Mouse (Mus musculus): ENCODE results near the gene Bmp4.

Gene Bmp4

GRCm38 (mm10) chr14:46390249-46390775 lies at the start of gene Bmp4:
TSS of gene Bmp4 (minus strand) at chr14:46390669.
- Histone ChIP-seq H3K4me3 (replicated peaks; ENCODE audit: low read length) (peak within 1 kb of the TSS; percentile 82), H3K27me3 (ENCODE audit: insufficient read depth, low read length) (peaks cover 17% of the 10 kb centered on the region), H3K36me3 (ENCODE audit: insufficient read depth, low read length) (peaks cover under 1% of the 10 kb centered on the region; the same call in 1 of the 2 replicates), H3K9me3 (ENCODE audit: low read length) (no peaks in the 10 kb centered on the region), H3K4me1 (replicated peaks; ENCODE audit: low read depth, low read length) (peaks cover 75% of the 10 kb centered on the region)
- TF ChIP-seq NANOG (IDR thresholded peaks at IDR 0.05; ENCODE audit: borderline replicate concordance, low read length) (no peak), POU5F1 (IDR thresholded peaks at IDR 0.05; ENCODE audit: borderline replicate concordance, low read length) (no peak), CTCF (conservative IDR thresholded peaks at IDR 0.05; ENCODE audit: low read length) (no peak)

DNA sequence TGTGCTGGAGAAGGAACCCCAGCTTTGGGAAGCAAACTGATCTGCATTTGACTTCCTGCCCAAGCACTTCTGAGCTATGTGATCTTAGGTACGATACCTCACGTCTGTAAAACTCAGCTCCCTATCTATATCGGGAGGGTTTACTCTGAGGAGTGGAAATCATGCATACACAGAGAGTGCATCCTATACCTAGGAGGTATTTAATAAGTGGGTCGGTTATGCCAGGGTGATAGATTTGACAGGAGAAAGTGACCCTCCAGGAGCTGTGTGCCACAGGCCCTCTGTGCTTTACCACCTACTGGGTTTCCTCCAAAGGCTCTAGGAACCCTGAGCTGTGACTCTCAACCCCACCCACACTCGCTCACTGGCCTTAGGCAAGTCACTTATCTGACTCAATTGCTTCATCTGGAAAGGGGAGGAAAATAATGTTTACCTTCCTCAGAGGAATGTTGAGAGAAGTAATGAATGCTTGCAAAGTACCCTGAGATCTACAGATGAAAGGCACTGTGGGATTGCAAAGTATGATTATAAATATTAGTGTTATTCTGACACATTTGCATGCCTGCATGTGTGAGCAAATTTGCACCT lies 49.1 kb upstream of the Bmp4 start:
- H3K4me1 ChIP-seq (replicated peaks; ENCODE audit: low read depth, low read length): peaks cover 8% of the 10 kb centered on the region
- no peaks in the 10 kb centered on the region for H3K36me3 ChIP-seq (ENCODE audit: insufficient read depth, low read length)
- H3K27me3 ChIP-seq (ENCODE audit: insufficient read depth, low read length): no peaks in the 10 kb centered on the region; the same call in 1 of the 2 replicates
- TF ChIP-seq POU5F1 (IDR thresholded peaks at IDR 0.05; ENCODE audit: borderline replicate concordance, low read length) (no peak), CTCF (conservative IDR thresholded peaks at IDR 0.05; ENCODE audit: low read length) (no peak), NANOG (IDR thresholded peaks at IDR 0.05; ENCODE audit: borderline replicate concordance, low read length) (no peak)
- H3K4me3 ChIP-seq (replicated peaks; ENCODE audit: low read length): no peak overlapping the region
- no peaks in the 10 kb centered on the region for H3K9me3 ChIP-seq (ENCODE audit: low read length)

- no peak for TF ChIP-seq NANOG (IDR thresholded peaks at IDR 0.05; ENCODE audit: borderline replicate concordance, low read length)
- TF ChIP-seq POU5F1 (IDR thresholded peaks at IDR 0.05; ENCODE audit: borderline replicate concordance, low read length): no peak
- Histone ChIP-seq H3K4me3 (replicated peaks; ENCODE audit: low read length) (no peak overlapping the region), H3K27me3 (ENCODE audit: insufficient read depth, low read length) (no peaks in the 10 kb centered on the region; the same call in 1 of the 2 replicates), H3K4me1 (replicated peaks; ENCODE audit: low read depth, low read length) (peaks cover 12% of the 10 kb centered on the region), H3K9me3 (ENCODE audit: low read length) (no peaks in the 10 kb centered on the region), H3K36me3 (ENCODE audit: insufficient read depth, low read length) (no peaks in the 10 kb centered on the region)
Measured at GRCm38 (mm10) chr14:46436471-46437090, 46.1 kb upstream of the Bmp4 start.

GRCm38 (mm10) chr14:46430231-46430630 lies 39.8 kb upstream of the Bmp4 start:
- no peaks in the 10 kb centered on the region for H3K27me3 ChIP-seq (ENCODE audit: insufficient read depth, low read length)
- H3K9me3 ChIP-seq (ENCODE audit: low read length): no peaks in the 10 kb centered on the region
- H3K36me3 ChIP-seq (ENCODE audit: insufficient read depth, low read length): no peaks in the 10 kb centered on the region
- no peak for TF ChIP-seq POU5F1 (IDR thresholded peaks at IDR 0.05; ENCODE audit: borderline replicate concordance, low read length)
- no peak for TF ChIP-seq NANOG (IDR thresholded peaks at IDR 0.05; ENCODE audit: borderline replicate concordance, low read length)
- no peak for TF ChIP-seq CTCF (conservative IDR thresholded peaks at IDR 0.05; ENCODE audit: low read length)
- H3K4me1 ChIP-seq (replicated peaks; ENCODE audit: low read depth, low read length): peaks cover 24% of the 10 kb centered on the region
- no peak overlapping the region for H3K4me3 ChIP-seq (replicated peaks; ENCODE audit: low read length)

DNA sequence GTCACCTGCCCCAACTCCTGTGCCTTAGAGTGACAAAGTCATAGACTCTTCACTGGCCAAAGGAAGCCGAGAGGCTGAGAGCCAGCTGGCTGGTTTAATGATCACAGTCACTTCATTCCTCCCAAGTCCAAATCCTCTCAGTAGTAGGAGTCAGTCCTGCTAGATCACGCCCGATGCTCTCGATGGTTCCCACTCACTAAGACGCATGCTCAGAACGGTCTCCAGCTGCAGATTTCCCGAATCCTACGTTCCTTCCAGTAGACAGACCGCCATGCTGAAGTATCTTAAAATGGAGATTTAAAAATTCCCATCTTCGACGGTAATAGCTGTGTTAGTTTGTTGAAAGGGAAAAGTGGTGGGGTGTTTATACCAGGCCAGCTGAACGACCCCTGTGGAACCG lies 36.8 kb upstream of the Bmp4 start:
- no peaks in the 10 kb centered on the region; the same call in 1 of the 2 replicates for H3K27me3 ChIP-seq (ENCODE audit: insufficient read depth, low read length)
- no peak for TF ChIP-seq CTCF (conservative IDR thresholded peaks at IDR 0.05; ENCODE audit: low read length)
- TF ChIP-seq NANOG (IDR thresholded peaks at IDR 0.05; ENCODE audit: borderline replicate concordance, low read length): no peak
- TF ChIP-seq POU5F1 (IDR thresholded peaks at IDR 0.05; ENCODE audit: borderline replicate concordance, low read length): no peak

GRCm38 (mm10) chr14:46421823-46422222 lies 31.4 kb upstream of the Bmp4 start:
- Histone ChIP-seq H3K27me3 (ENCODE audit: insufficient read depth, low read length) (peaks cover 2% of the 10 kb centered on the region; the same call in 1 of the 2 replicates), H3K36me3 (ENCODE audit: insufficient read depth, low read length) (no peaks in the 10 kb centered on the region), H3K9me3 (ENCODE audit: low read length) (no peaks in the 10 kb centered on the region), H3K4me1 (replicated peaks; ENCODE audit: low read depth, low read length) (peaks cover 37% of the 10 kb centered on the region), H3K4me3 (replicated peaks; ENCODE audit: low read length) (no peak overlapping the region)
- TF ChIP-seq CTCF (conservative IDR thresholded peaks at IDR 0.05; ENCODE audit: low read length): no peak
- no peak for TF ChIP-seq NANOG (IDR thresholded peaks at IDR 0.05; ENCODE audit: borderline replicate concordance, low read length)

More for the DNA sequence above, 36.8 kb upstream of the Bmp4 start:
- H3K4me3 ChIP-seq (replicated peaks; ENCODE audit: low read length): peak overlapping the region; percentile 29
- peaks cover 25% of the 10 kb centered on the region for H3K4me1 ChIP-seq (replicated peaks; ENCODE audit: low read depth, low read length)
- no peaks in the 10 kb centered on the region for H3K36me3 ChIP-seq (ENCODE audit: insufficient read depth, low read length)
- H3K9me3 ChIP-seq (ENCODE audit: low read length): no peaks in the 10 kb centered on the region

DNA sequence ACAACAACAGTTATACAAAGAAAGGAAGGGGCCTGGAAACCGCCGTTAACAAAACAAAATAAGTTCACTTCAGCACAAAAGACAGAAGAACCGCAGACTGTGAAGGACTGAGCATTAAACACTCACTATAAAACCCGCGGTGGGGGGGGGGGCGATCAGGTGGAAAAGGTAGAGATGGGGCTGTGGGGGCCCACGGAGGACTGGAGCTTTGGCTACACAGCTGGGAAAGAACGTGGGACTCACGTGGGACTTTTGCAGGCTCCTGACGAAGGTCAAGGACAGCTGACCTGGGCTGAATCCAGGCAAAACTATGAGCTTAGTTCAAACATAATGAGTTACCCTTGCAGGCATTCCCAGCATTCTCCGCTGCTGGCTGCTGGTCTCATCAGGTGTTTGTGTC lies 28.8 kb upstream of the Bmp4 start:
- no peak for TF ChIP-seq NANOG (IDR thresholded peaks at IDR 0.05; ENCODE audit: borderline replicate concordance, low read length)
- no peak for TF ChIP-seq CTCF (conservative IDR thresholded peaks at IDR 0.05; ENCODE audit: low read length)
- TF ChIP-seq POU5F1 (IDR thresholded peaks at IDR 0.05; ENCODE audit: borderline replicate concordance, low read length): no peak
- Histone ChIP-seq H3K9me3 (ENCODE audit: low read length) (peaks cover 5% of the 10 kb centered on the region; the same call in 1 of the 2 replicates), H3K27me3 (ENCODE audit: insufficient read depth, low read length) (peaks cover 5% of the 10 kb centered on the region; the same call in 1 of the 2 replicates), H3K4me1 (replicated peaks; ENCODE audit: low read depth, low read length) (peaks cover 34% of the 10 kb centered on the region), H3K4me3 (replicated peaks; ENCODE audit: low read length) (peak overlapping the region; percentile 20; the same call in 1 of the 2 replicates), H3K36me3 (ENCODE audit: insufficient read depth, low read length) (no peaks in the 10 kb centered on the region)

- Histone ChIP-seq H3K27me3 (ENCODE audit: insufficient read depth, low read length) (peaks cover 5% of the 10 kb centered on the region; the same call in 1 of the 2 replicates), H3K36me3 (ENCODE audit: insufficient read depth, low read length) (no peaks in the 10 kb centered on the region), H3K4me3 (replicated peaks; ENCODE audit: low read length) (peak overlapping the region; percentile 20), H3K9me3 (ENCODE audit: low read length) (peaks cover 5% of the 10 kb centered on the region; the same call in 1 of the 2 replicates), H3K4me1 (replicated peaks; ENCODE audit: low read depth, low read length) (peaks cover 37% of the 10 kb centered on the region)
- no peak for TF ChIP-seq POU5F1 (IDR thresholded peaks at IDR 0.05; ENCODE audit: borderline replicate concordance, low read length)
- no peak for TF ChIP-seq NANOG (IDR thresholded peaks at IDR 0.05; ENCODE audit: borderline replicate concordance, low read length)
- no peak for TF ChIP-seq CTCF (conservative IDR thresholded peaks at IDR 0.05; ENCODE audit: low read length)
Measured at GRCm38 (mm10) chr14:46418371-46419097, 28.1 kb upstream of the Bmp4 start.

Data from E14TG2a.4 (cell line).